Mouse (Mus musculus): ENCODE results near the gene Npepps. TPM values are rescaled to one million over a fixed set of nuclear protein-coding genes. Genes with fewer than 3 reads are reported as not detected.
"Not testable (repeated sequence)": the region's sequence is repeated elsewhere in the genome, so short reads cannot be mapped to it uniquely, and the experiment has no call there.

The Npepps gene
- polyA plus RNA-seq, 1 experiment from 2014 or later: 99.8 TPM

DNA sequence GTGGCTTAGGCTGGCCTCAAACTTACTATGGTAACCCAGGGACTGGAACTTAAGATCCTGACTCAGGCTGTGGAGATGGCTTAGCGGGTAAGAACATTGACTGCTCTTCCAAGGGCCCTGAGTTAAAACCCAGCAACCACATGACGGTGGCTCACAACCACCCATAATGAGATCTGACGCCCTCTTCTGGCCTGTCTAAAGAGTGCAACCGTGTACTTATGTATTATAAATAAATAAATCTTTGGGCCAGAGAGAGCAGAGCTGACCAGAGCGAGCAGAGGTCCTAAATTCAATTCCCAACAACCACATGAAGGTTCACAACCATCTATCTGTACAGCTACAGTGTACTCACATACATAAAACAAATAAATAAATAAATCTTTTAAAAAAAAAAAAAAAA is 6.8 kb downstream of the Npepps start:
- no peak overlapping the region for H3K4me2 ChIP-seq (replicated peaks)
- H3K9ac ChIP-seq: no peak overlapping the region
- peaks cover 9% of the 10 kb centered on the region for H3K4me1 ChIP-seq
- H3K4me3 ChIP-seq: no peak overlapping the region
- ATAC-seq (ENCODE audit: insufficient number of reproducible peaks, insufficient read depth, low FRiP score, low TSS enrichment): no peak
- WGBS: 87% methylated on average over 5 of the region's 5 CpGs
- H3K9me3 ChIP-seq: no peaks in the 10 kb centered on the region
- no peaks in the 10 kb centered on the region for H3K27me3 ChIP-seq
- no peaks in the 10 kb centered on the region for H3K36me3 ChIP-seq
- no peak overlapping the region for H3K27ac ChIP-seq

DNA sequence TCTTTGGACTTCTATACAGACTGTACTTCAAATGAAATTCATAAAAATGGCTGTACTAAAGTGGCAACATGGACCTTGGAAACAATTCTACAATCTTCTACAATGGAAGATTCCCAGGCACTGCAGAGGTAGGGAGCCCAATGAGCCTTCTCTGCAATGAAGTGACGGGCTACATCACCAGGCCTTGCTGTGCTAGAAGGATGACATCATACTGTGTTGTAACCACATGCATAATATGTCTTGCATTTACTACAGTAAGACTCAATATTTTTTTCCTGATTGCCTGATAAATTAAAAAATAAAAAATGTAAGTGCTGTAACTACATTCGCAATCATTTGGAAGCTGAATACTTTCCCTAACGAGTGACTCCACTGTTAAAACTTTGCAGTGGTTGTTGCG is 7.6 kb downstream of the Npepps start:
- Histone ChIP-seq H3K27ac (no peak overlapping the region), H3K9ac (no peak overlapping the region), H3K4me2 (replicated peaks) (no peak overlapping the region), H3K27me3 (no peaks in the 10 kb centered on the region), H3K4me3 (no peak overlapping the region), H3K9me3 (no peaks in the 10 kb centered on the region), H3K4me1 (peaks cover 1% of the 10 kb centered on the region), H3K36me3 (no peaks in the 10 kb centered on the region)
- WGBS: 95% methylated on average over 4 of the region's 4 CpGs
- no peak for ATAC-seq (ENCODE audit: insufficient number of reproducible peaks, insufficient read depth, low FRiP score, low TSS enrichment)

DNA sequence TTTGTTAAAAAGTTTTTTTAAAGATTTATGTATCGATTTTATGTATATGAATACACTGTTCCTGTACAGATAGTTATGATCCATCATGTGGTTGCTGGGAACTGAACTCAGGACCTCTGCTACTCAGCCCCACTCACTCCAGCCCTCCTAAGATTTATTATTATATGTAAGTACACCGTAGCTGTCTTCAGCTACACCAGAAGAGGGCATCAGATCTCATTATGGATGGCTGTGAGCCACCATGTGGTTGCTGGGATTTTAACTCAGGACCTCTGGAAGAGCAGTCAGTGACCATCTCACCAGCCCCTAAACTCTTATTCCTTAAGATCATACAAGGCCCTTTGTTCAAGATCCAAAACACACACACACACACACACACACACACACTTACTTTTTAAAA is 10.4 kb downstream of the Npepps start:
- 77% methylated on average over 2 of the region's 2 CpGs for WGBS
- not testable (repeated sequence) for H3K9me3 ChIP-seq; ATAC-seq (ENCODE audit: insufficient number of reproducible peaks, insufficient read depth, low FRiP score, low TSS enrichment); H3K4me1 ChIP-seq; H3K27ac ChIP-seq; H3K4me2 ChIP-seq (replicated peaks); H3K9ac ChIP-seq; H3K4me3 ChIP-seq; H3K27me3 ChIP-seq
- H3K36me3 ChIP-seq: peaks cover 12% of the 10 kb centered on the region

DNA sequence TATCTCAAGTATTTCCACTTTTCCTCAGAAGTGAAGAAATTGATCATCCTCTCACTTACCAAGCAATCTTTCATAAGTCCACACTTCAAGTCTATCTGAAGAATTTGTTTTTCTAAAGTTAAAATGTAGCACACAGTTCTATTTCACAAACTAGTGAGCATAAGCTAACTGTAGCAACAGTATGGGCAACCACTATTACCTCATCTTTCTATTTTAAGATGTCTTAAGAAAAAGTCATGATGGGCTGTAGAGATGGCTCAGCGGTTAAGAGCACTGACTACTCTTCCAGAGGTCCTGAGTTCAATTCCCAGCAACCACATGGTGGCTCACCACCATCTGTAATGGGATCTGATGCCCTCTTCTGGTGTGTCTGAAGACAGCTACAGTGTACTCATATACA is 13.9 kb downstream of the Npepps start:
- peaks cover 24% of the 10 kb centered on the region for H3K36me3 ChIP-seq
- ATAC-seq (ENCODE audit: insufficient number of reproducible peaks, insufficient read depth, low FRiP score, low TSS enrichment); H3K9me3 ChIP-seq; H3K4me1 ChIP-seq; H3K4me2 ChIP-seq (replicated peaks); H3K9ac ChIP-seq; H3K27me3 ChIP-seq; H3K4me3 ChIP-seq; H3K27ac ChIP-seq: not testable (repeated sequence)
- 100% methylated on average over 1 of the region's 1 CpGs for WGBS

DNA sequence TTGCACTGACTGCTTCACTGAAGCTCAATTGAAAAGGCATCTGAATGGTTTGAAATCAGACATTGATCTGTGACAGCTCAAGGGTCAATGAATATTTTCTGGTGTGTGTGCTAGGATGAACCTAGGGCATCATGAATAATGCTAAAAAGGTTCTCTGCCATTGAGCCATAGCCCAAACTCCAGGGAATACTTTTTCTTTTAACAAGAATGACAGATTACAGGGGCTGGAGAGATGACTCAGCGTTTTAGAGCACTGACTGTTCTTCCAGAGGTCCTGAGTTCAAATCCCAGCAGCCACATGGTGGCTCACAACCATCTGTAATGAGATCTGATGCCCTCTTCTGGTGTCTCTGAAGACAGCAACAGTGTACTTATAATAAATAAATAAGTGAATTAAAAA is 30.8 kb downstream of the Npepps start:
- not testable (repeated sequence) for ATAC-seq (ENCODE audit: insufficient number of reproducible peaks, insufficient read depth, low FRiP score, low TSS enrichment); H3K9ac ChIP-seq; H3K27me3 ChIP-seq; H3K4me1 ChIP-seq; H3K4me2 ChIP-seq (replicated peaks); H3K27ac ChIP-seq; H3K4me3 ChIP-seq; H3K9me3 ChIP-seq
- 76% methylated on average over 1 of the region's 1 CpGs for WGBS
- peaks cover 30% of the 10 kb centered on the region; the same call in 1 of the 2 replicates for H3K36me3 ChIP-seq

DNA sequence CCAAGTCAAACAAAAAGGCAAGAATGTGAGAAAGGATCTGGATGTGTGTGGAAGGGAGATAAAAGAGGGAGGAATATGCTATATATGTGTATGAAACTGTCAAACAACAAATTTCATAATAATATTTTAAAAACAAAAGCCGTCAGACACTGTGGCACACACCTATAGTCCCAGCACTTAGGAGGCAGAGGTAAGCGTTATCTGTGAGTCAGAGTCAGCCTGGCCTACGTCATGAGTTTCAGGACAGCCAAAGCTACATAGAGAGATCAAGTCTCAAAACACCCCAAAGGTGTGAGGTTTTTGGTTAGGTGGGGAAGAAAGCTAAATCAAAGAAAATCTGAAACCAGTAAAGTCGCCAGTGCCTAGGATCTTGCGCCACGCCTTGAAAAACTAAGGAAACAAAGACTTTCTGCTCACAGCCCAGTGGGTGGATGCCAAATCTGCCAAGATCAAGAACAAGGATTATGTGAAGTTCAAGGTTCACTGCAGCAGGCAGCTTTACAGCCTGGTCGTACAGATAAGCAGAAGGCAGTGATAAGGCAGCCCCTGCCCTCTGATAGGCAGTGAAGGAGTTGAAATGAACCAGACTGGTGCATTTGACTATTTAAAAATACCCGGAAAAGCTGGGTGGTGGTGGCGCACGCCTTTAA is 33.8 kb downstream of the Npepps start:
- no peak for ATAC-seq (ENCODE audit: insufficient number of reproducible peaks, insufficient read depth, low FRiP score, low TSS enrichment)
- Histone ChIP-seq H3K27ac (no peak overlapping the region), H3K36me3 (peaks cover 34% of the 10 kb centered on the region), H3K4me1 (no peaks in the 10 kb centered on the region), H3K4me2 (replicated peaks) (no peak overlapping the region), H3K27me3 (no peaks in the 10 kb centered on the region), H3K9ac (no peak overlapping the region), H3K9me3 (no peaks in the 10 kb centered on the region), H3K4me3 (no peak overlapping the region)
- whole genome bisulfite sequencing: 93% methylated on average over 10 of the region's 10 CpGs

DNA sequence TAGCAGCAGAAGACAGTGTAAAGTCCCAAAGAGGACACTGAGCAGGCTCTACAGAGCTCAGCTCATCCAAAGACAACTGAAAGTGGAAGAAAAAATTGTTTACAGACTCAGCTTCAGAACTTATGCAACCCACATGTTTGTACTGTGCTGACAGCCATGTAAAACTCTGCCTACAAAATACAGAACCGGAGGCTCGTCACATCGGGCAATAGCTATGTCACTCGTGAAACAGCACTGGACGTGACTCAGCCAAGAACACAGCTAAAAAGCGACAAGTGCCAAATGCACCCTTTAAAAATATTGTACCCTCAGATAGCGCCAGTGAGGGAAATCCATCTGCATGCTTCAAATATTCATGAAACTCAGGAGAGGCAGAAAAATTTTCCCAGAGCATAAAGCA is 39.1 kb downstream of the Npepps start:
- Histone ChIP-seq H3K4me1 (no peaks in the 10 kb centered on the region), H3K4me2 (replicated peaks) (no peak overlapping the region), H3K9me3 (no peaks in the 10 kb centered on the region), H3K9ac (no peak overlapping the region), H3K27me3 (no peaks in the 10 kb centered on the region), H3K27ac (no peak overlapping the region), H3K4me3 (no peak overlapping the region), H3K36me3 (peaks cover 30% of the 10 kb centered on the region)
- 93% methylated on average over 7 of the region's 7 CpGs for WGBS
- no peak for ATAC-seq (ENCODE audit: insufficient number of reproducible peaks, insufficient read depth, low FRiP score, low TSS enrichment)

DNA sequence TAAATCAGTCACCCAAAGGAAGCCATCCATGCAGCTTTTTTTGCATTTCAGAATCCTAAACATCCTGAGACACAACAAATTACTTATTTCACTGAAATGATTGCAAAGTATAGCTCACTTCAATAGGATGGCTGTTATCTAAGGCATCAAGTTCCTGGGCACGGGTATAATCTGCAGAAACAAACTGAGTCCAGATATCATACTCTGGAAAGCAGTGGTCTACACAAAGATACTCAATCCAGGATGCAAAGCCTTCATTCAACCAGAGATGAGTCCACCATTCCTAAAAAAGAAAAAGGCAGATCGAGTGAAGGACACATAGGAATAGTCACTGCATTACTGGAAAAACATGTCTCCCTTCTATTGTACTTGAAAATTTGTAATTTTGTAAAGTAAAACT is 42.5 kb downstream of the Npepps start:
- Histone ChIP-seq H3K27ac (no peak overlapping the region), H3K9ac (no peak overlapping the region), H3K36me3 (peaks cover 44% of the 10 kb centered on the region), H3K4me1 (no peaks in the 10 kb centered on the region), H3K9me3 (no peaks in the 10 kb centered on the region), H3K4me3 (no peak overlapping the region), H3K27me3 (no peaks in the 10 kb centered on the region), H3K4me2 (replicated peaks) (no peak overlapping the region)
- no peak for ATAC-seq (ENCODE audit: insufficient number of reproducible peaks, insufficient read depth, low FRiP score, low TSS enrichment)
- WGBS: 93% methylated on average over 2 of the region's 2 CpGs

DNA sequence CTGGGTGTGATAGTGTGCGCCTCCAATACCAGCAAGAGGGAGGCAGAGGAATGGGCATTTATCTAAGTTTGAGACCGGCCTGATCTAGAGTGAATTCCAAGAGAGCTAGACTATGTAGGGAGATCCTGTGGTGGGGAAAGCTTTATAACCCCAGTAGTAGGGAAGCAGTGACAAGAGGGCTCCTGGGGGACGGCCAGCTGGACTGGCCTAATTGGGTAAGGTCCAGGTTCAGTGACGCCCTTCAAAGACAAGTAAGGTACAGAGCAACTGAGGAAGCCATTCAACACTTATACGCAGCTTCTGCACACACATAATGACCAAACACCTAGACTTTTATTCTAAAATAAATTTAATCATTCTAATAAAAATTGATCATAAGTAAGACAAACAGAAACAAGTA is 48.0 kb downstream of the Npepps start:
- Histone ChIP-seq H3K4me2 (replicated peaks) (no peak overlapping the region), H3K27me3 (no peaks in the 10 kb centered on the region), H3K9me3 (no peaks in the 10 kb centered on the region), H3K4me3 (no peak overlapping the region), H3K4me1 (no peaks in the 10 kb centered on the region), H3K36me3 (peaks cover 72% of the 10 kb centered on the region), H3K9ac (no peak overlapping the region), H3K27ac (no peak overlapping the region)
- WGBS: 95% methylated on average over 5 of the region's 5 CpGs
- ATAC-seq (ENCODE audit: insufficient number of reproducible peaks, insufficient read depth, low FRiP score, low TSS enrichment): no peak

DNA sequence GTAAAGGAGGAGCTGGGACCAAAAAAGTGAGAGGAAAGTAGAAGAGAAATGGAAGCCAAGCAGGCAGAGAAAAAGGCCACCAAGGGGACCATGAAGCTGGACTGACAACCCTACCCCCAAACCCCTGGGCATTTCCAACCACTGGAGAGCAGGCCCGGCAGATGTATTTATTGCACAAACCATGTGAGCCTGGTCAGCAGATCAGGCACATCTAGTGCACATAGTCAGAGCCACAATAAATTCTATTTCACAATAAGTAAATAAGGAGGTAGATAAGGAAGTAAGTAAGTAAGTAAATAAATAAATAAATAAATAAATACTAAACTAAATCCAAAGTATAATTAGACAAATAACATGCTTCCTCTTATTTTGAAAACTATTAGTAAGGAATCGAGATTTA is 51.0 kb downstream of the Npepps start:
- WGBS: 86% methylated on average over 2 of the region's 2 CpGs
- no peaks in the 10 kb centered on the region for H3K9me3 ChIP-seq
- H3K4me1 ChIP-seq: no peaks in the 10 kb centered on the region
- H3K36me3 ChIP-seq: peaks cover 71% of the 10 kb centered on the region
- no peaks in the 10 kb centered on the region for H3K27me3 ChIP-seq
- H3K4me2 ChIP-seq (replicated peaks): no peak overlapping the region
- H3K9ac ChIP-seq: no peak overlapping the region
- ATAC-seq (ENCODE audit: insufficient number of reproducible peaks, insufficient read depth, low FRiP score, low TSS enrichment): no peak
- H3K4me3 ChIP-seq: no peak overlapping the region
- no peak overlapping the region for H3K27ac ChIP-seq

DNA sequence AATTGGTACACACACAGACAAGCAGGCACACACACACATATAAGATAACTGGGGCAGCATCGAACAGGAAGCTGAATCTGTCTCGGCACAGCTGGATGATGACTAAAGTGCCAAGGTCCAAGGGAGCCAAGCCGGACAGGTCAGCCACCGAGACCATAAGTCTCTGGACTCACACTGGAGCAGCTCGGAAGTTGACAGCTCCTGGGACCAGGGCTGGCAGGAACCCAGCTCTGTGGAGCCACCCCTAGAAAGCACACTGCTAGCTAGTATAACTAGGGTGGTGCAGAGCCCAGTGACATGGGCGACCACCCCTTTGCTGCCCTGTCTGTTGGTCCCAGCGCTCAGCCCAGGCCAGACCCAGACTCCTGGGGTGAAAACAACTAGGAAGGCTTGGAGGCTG is 51.5 kb downstream of the Npepps start:
- no peak overlapping the region for H3K4me2 ChIP-seq (replicated peaks)
- ATAC-seq (ENCODE audit: insufficient number of reproducible peaks, insufficient read depth, low FRiP score, low TSS enrichment): no peak
- H3K27me3 ChIP-seq: no peaks in the 10 kb centered on the region
- H3K4me1 ChIP-seq: no peaks in the 10 kb centered on the region
- no peak overlapping the region for H3K4me3 ChIP-seq
- H3K9ac ChIP-seq: no peak overlapping the region
- no peak overlapping the region for H3K27ac ChIP-seq
- no peaks in the 10 kb centered on the region for H3K9me3 ChIP-seq
- peaks cover 68% of the 10 kb centered on the region for H3K36me3 ChIP-seq
- WGBS: 92% methylated on average over 7 of the region's 7 CpGs

DNA sequence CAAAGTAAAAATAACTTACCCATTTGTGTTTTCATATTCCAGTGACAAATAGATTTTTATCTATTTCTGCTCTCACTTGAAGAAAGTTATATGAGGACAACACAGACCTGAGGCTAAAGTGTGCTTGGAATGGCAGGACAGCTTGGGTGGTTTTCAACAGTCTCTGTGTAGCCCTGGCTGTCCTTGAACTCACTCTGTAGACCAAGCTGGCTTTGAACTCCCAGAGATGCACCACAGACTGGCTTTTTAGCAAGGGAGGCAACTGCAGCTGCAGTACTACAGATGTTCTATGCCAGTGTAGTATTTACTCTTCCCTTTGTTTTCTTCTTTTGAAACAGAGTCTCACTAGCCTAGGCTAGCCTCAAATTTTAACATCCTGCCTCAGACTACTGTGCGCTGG is 54.3 kb downstream of the Npepps start:
- peaks cover 70% of the 10 kb centered on the region for H3K36me3 ChIP-seq
- 94% methylated on average over 1 of the region's 1 CpGs for WGBS
- H3K9ac ChIP-seq: no peak overlapping the region

DNA sequence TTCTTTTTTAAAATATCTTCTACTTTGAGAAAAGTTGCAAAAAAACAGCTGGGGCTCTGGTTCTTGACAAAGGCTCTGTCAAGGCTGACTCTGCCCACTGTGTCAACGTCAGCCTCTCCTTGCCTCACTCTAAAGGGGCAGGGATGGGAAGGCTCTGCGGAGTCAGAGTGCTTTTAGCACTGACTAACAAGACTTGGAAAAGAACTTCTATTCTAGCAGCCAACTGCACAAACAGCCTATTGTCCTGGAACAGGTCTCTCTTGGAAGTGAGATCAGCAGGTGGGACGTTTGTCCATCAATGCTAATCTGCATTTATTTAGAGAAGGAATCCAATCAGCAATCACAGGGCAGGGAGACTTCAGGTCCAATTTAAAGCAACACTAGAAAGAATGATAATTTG is 57.0 kb downstream of the Npepps start:
- no peak for ATAC-seq (ENCODE audit: insufficient number of reproducible peaks, insufficient read depth, low FRiP score, low TSS enrichment)
- Histone ChIP-seq H3K4me1 (no peaks in the 10 kb centered on the region), H3K9me3 (no peaks in the 10 kb centered on the region), H3K4me3 (no peak overlapping the region), H3K27ac (no peak overlapping the region), H3K27me3 (no peaks in the 10 kb centered on the region), H3K36me3 (peaks cover 72% of the 10 kb centered on the region), H3K9ac (no peak overlapping the region), H3K4me2 (replicated peaks) (no peak overlapping the region)
- 67% methylated on average over 3 of the region's 3 CpGs for WGBS

More for the DNA sequence above, 54.3 kb downstream of the Npepps start:
- no peaks in the 10 kb centered on the region for H3K27me3 ChIP-seq
- no peak overlapping the region for H3K4me2 ChIP-seq (replicated peaks)
- H3K4me1 ChIP-seq: no peaks in the 10 kb centered on the region
- no peak for ATAC-seq (ENCODE audit: insufficient number of reproducible peaks, insufficient read depth, low FRiP score, low TSS enrichment)
- H3K27ac ChIP-seq: no peak overlapping the region
- H3K4me3 ChIP-seq: no peak overlapping the region
- no peaks in the 10 kb centered on the region for H3K9me3 ChIP-seq
